Mouse (Mus musculus): ENCODE data around the gene Spin1. TPM values are rescaled to one million over a fixed set of nuclear protein-coding genes. Genes with fewer than 3 reads are reported as not detected.
A peak's percentile ranks its signal among the peaks of the same experiment; 100 is the strongest.

The Spin1 gene
- polyA plus RNA-seq, 1 experiment from 2014 or later = 127 TPM

GRCm38 (mm10) chr13:51161672-51162071 lies 61.0 kb downstream of the Spin1 start:
- 90% methylated on average over 2 of the region's 2 CpGs for WGBS
- Histone ChIP-seq H3K4me1 (peaks cover 7% of the 10 kb centered on the region), H3K27ac (no peak overlapping the region), H3K9me3 (replicated peaks) (no peaks in the 10 kb centered on the region), H3K4me3 (no peak overlapping the region), H3K27me3 (ENCODE audit: low read depth, poor library complexity, severe bottlenecking) (no peaks in the 10 kb centered on the region), H3K36me3 (peaks cover 40% of the 10 kb centered on the region)
- no peak for DNase-seq (ENCODE audit: low spot score)

GRCm38 (mm10) chr13:51162246-51162645 lies 61.6 kb downstream of the Spin1 start:
- peaks cover 13% of the 10 kb centered on the region for H3K4me1 ChIP-seq
- no peak overlapping the region for H3K4me3 ChIP-seq
- no peak for DNase-seq (ENCODE audit: low spot score)
- no peaks in the 10 kb centered on the region for H3K9me3 ChIP-seq (replicated peaks)
- 92% methylated on average over 6 of the region's 6 CpGs for WGBS
- H3K27ac ChIP-seq = no peak overlapping the region
- H3K36me3 ChIP-seq = peaks cover 36% of the 10 kb centered on the region
- H3K27me3 ChIP-seq (ENCODE audit: low read depth, poor library complexity, severe bottlenecking) = no peaks in the 10 kb centered on the region

- WGBS = 62% methylated on average over 11 of the region's 11 CpGs
- Histone ChIP-seq H3K4me1 (peaks cover 29% of the 10 kb centered on the region), H3K4me3 (no peak overlapping the region), H3K27ac (peak overlapping the region; percentile 23; the same call in 1 of the 2 replicates), H3K36me3 (peaks cover 14% of the 10 kb centered on the region), H3K9me3 (replicated peaks) (no peaks in the 10 kb centered on the region), H3K27me3 (ENCODE audit: low read depth, poor library complexity, severe bottlenecking) (peaks cover 26% of the 10 kb centered on the region)
- no peak for DNase-seq (ENCODE audit: low spot score)
These were observed 66.0 kb downstream of the Spin1 start for GRCm38 (mm10) chr13:51166711-51167110.

GRCm38 (mm10) chr13:51170215-51170614 lies 69.5 kb downstream of the Spin1 start:
- H3K4me1 ChIP-seq = peaks cover 29% of the 10 kb centered on the region
- 35% methylated on average over 11 of the region's 11 CpGs for WGBS
- peaks cover 40% of the 10 kb centered on the region for H3K27me3 ChIP-seq (ENCODE audit: low read depth, poor library complexity, severe bottlenecking)
- H3K27ac ChIP-seq = no peak overlapping the region; the same call in 1 of the 2 replicates
- no peaks in the 10 kb centered on the region for H3K9me3 ChIP-seq (replicated peaks)
- H3K4me3 ChIP-seq = peak overlapping the region; percentile 59
- no peak for DNase-seq (ENCODE audit: low spot score)
- H3K36me3 ChIP-seq = no peaks in the 10 kb centered on the region

- Histone ChIP-seq H3K4me1 (peaks cover 29% of the 10 kb centered on the region), H3K27ac (peak within 1 kb of the TSS; percentile 51), H3K36me3 (no peaks in the 10 kb centered on the region), H3K9me3 (replicated peaks) (no peaks in the 10 kb centered on the region), H3K4me3 (peak within 1 kb of the TSS; percentile 59), H3K27me3 (ENCODE audit: low read depth, poor library complexity, severe bottlenecking) (peaks cover 40% of the 10 kb centered on the region)
- peak; percentile 71 for DNase-seq (ENCODE audit: low spot score)
- under 1% methylated on average over 62 of the region's 64 CpGs for WGBS
These were observed 70.3 kb downstream of the Spin1 start, which contains the start of gene Nxnl2 for GRCm38 (mm10) chr13:51170691-51171680. Nxnl2 (plus strand) TSS chr13:51171022.

GRCm38 (mm10) chr13:51172601-51173000 lies 71.9 kb downstream of the Spin1 start:
- 93% methylated on average over 7 of the region's 7 CpGs for WGBS
- Histone ChIP-seq H3K9me3 (replicated peaks) (no peaks in the 10 kb centered on the region), H3K27me3 (ENCODE audit: low read depth, poor library complexity, severe bottlenecking) (peaks cover 40% of the 10 kb centered on the region), H3K27ac (no peak overlapping the region), H3K4me1 (peaks cover 20% of the 10 kb centered on the region), H3K36me3 (no peaks in the 10 kb centered on the region), H3K4me3 (no peak overlapping the region)
- DNase-seq (ENCODE audit: low spot score) = no peak

- Histone ChIP-seq H3K27me3 (ENCODE audit: low read depth, poor library complexity, severe bottlenecking) (no peaks in the 10 kb centered on the region), H3K4me1 (peaks cover 5% of the 10 kb centered on the region; the same call in 1 of the 2 replicates), H3K36me3 (no peaks in the 10 kb centered on the region), H3K9me3 (replicated peaks) (no peaks in the 10 kb centered on the region), H3K4me3 (no peak overlapping the region), H3K27ac (no peak overlapping the region)
- no peak for DNase-seq (ENCODE audit: low spot score)
- WGBS = 91% methylated on average over 10 of the region's 10 CpGs
These were observed 78.3 kb downstream of the Spin1 start for GRCm38 (mm10) chr13:51178932-51179331.

GRCm38 (mm10) chr13:51179362-51179761 lies 78.7 kb downstream of the Spin1 start:
- Histone ChIP-seq H3K36me3 (no peaks in the 10 kb centered on the region), H3K9me3 (replicated peaks) (no peaks in the 10 kb centered on the region), H3K4me3 (no peak overlapping the region), H3K27ac (no peak overlapping the region), H3K27me3 (ENCODE audit: low read depth, poor library complexity, severe bottlenecking) (no peaks in the 10 kb centered on the region), H3K4me1 (peaks cover 5% of the 10 kb centered on the region; the same call in 1 of the 2 replicates)
- WGBS = 73% methylated on average over 3 of the region's 3 CpGs
- no peak for DNase-seq (ENCODE audit: low spot score)

- H3K27me3 ChIP-seq (ENCODE audit: low read depth, poor library complexity, severe bottlenecking) = no peaks in the 10 kb centered on the region
- 86% methylated on average over 7 of the region's 7 CpGs for WGBS
- no peak for DNase-seq (ENCODE audit: low spot score)
- H3K27ac ChIP-seq = no peak overlapping the region
- peaks cover 5% of the 10 kb centered on the region; the same call in 1 of the 2 replicates for H3K4me1 ChIP-seq
- no peaks in the 10 kb centered on the region for H3K9me3 ChIP-seq (replicated peaks)
- H3K4me3 ChIP-seq = no peak overlapping the region
- H3K36me3 ChIP-seq = no peaks in the 10 kb centered on the region
These were observed 81.6 kb downstream of the Spin1 start for GRCm38 (mm10) chr13:51182236-51182635.

GRCm38 (mm10) chr13:51184896-51185295 lies 84.2 kb downstream of the Spin1 start:
- Histone ChIP-seq H3K4me1 (peaks cover 5% of the 10 kb centered on the region; the same call in 1 of the 2 replicates), H3K4me3 (no peak overlapping the region), H3K27ac (no peak overlapping the region), H3K9me3 (replicated peaks) (no peaks in the 10 kb centered on the region), H3K36me3 (no peaks in the 10 kb centered on the region), H3K27me3 (ENCODE audit: low read depth, poor library complexity, severe bottlenecking) (no peaks in the 10 kb centered on the region)
- DNase-seq (ENCODE audit: low spot score) = no peak
- WGBS = 90% methylated on average over 3 of the region's 3 CpGs

GRCm38 (mm10) chr13:51190336-51190735 lies 89.7 kb downstream of the Spin1 start:
- Histone ChIP-seq H3K27ac (no peak overlapping the region), H3K27me3 (ENCODE audit: low read depth, poor library complexity, severe bottlenecking) (no peaks in the 10 kb centered on the region), H3K4me3 (no peak overlapping the region), H3K36me3 (no peaks in the 10 kb centered on the region), H3K9me3 (replicated peaks) (no peaks in the 10 kb centered on the region), H3K4me1 (0 out of 2 replicates have a peak, but pooled peaks cover 5% of the 10 kb centered on the region)
- 65% methylated on average over 3 of the region's 3 CpGs for WGBS
- no peak for DNase-seq (ENCODE audit: low spot score)

- peak; percentile 40 for DNase-seq (ENCODE audit: low spot score)
- Histone ChIP-seq H3K27ac (no peak overlapping the region), H3K27me3 (ENCODE audit: low read depth, poor library complexity, severe bottlenecking) (no peaks in the 10 kb centered on the region), H3K36me3 (no peaks in the 10 kb centered on the region), H3K9me3 (replicated peaks) (no peaks in the 10 kb centered on the region), H3K4me3 (no peak overlapping the region), H3K4me1 (0 out of 2 replicates have a peak, but pooled peaks cover 5% of the 10 kb centered on the region)
- WGBS = 73% methylated on average over 6 of the region's 6 CpGs
These were observed 90.9 kb downstream of the Spin1 start for GRCm38 (mm10) chr13:51191416-51192140.

Measured in limb, embryonic 10.5 days (tissue).